Mouse (Mus musculus) liver, adult 2 months (tissue): Measurements from ENCODE around the gene Olfr1255. TPM values are rescaled to one million over a fixed set of nuclear protein-coding genes. Genes with fewer than 3 reads are reported as not detected.

Experiments
- DNase-seq: peaks from one replicate; pipeline ENCODE4 v3.0.0-alpha.2; 2011; ENCODE audit warnings: low read depth, low spot score; ENCODE audit errors: extremely low read depth
- H3K27ac ChIP-seq: fragments of 200-500 bp; replicated peaks from 2 replicates; pipeline ENCODE4 v1.5.1; 2012; ENCODE audit warnings: low read depth, mild to moderate bottlenecking, control low read depth, inconsistent platforms, low read length; ENCODE audit not compliant: insufficient read depth
- H3K27me3 ChIP-seq: fragments of 200-500 bp; 2 replicates; pipeline ENCODE4 v1.6.1; 2012; ENCODE audit warnings: mild to moderate bottlenecking, moderate library complexity, low read length, inconsistent platforms; ENCODE audit not compliant: control insufficient read depth, insufficient read depth
- H3K36me3 ChIP-seq: fragments of 200-500 bp; 2 replicates; pipeline ENCODE4 v1.6.1; 2012; ENCODE audit warnings: low read length, inconsistent platforms; ENCODE audit not compliant: control insufficient read depth, insufficient read depth
- H3K4me1 ChIP-seq: fragments of 200-500 bp; 2 replicates; pipeline ENCODE4 v1.6.1; 2011; ENCODE audit warnings: low read length; ENCODE audit not compliant: control insufficient read depth, insufficient read depth
- H3K4me3 ChIP-seq: fragments of 200-500 bp; 2 replicates; pipeline ENCODE4 v1.5.1; 2011; ENCODE audit warnings: low read depth, mild to moderate bottlenecking, control low read depth, low read length, moderate library complexity; ENCODE audit not compliant: insufficient read depth
- H3K79me2 ChIP-seq: fragments of 200-500 bp; 2 replicates; pipeline ENCODE4 v1.6.1; 2012; ENCODE audit warnings: inconsistent platforms, mild to moderate bottlenecking, low read length, moderate library complexity; ENCODE audit not compliant: control insufficient read depth, insufficient read depth
- H3K9ac ChIP-seq: fragments of 200-500 bp; 2 replicates; pipeline ENCODE4 v1.6.1; 2012; ENCODE audit warnings: low read depth, mild to moderate bottlenecking, control low read depth, inconsistent platforms, low read length
- CTCF ChIP-seq: fragments of 200-500 bp; IDR thresholded peaks from 2 replicates; pipeline ENCODE4 v1.5.1; 2011; ENCODE audit warnings: low read depth, low read length, control low read depth
- POLR2A ChIP-seq: fragments of 200-500 bp; IDR thresholded peaks from 2 replicates; pipeline ENCODE4 v1.6.1; 2011; ENCODE audit warnings: low read length, control low read depth; ENCODE audit not compliant: insufficient read depth; ENCODE audit errors: extremely low read depth
- WGBS: fragments of 180-500 bp; shearing (Covaris S2); methylation state at CpG from one replicate; pipeline ENCODE4 v1.1.7; 2018; 5-methylcytosine and 5-hydroxymethylcytosine counted together
- polyA plus RNA-seq: library from polyadenylated mRNA; depleted of rRNA; stranded (reverse); fragments of >200 nt; gene quantifications from 2 replicates; pipeline ENCODE4 v1.2.3, GENCODE M21; 2012; rRNA removed
- total RNA-seq: library from RNA; depleted of rRNA; stranded (reverse); fragments of >200 nt; gene quantifications from 2 replicates; pipeline ENCODE4 v1.2.3, GENCODE M21; 2014; rRNA removed

Gene Olfr1255
- total and polyA plus RNA-seq, 2 experiments: not detected

DNA sequence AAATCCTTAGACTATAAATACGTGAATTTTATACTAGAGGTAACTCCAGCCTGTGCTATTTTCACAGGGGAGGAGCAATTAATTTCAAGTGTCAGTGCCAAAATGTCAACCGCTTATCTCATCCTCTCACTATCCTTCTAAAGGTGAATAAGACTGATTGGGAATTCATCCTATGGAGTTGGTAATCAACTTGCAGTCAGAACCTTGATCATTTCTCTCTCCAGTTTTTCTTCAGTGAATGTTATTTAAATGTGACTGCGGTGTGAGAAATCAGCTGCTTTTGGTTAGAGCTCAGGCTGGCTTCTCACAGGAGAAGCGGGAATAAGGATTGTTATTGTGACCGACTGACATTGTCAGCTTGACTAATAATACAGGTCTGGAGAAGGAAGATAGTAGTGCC is 36.3 kb downstream of the Olfr1255 start, which contains the start of gene Olfr48:
TSS of gene Olfr48 (minus strand) at position 101 of the 400 bp plus-strand sequence.
- no peak within 1 kb of the TSS for H3K4me3 ChIP-seq
- 81% methylated on average over 5 of the region's 5 CpGs for WGBS

DNA sequence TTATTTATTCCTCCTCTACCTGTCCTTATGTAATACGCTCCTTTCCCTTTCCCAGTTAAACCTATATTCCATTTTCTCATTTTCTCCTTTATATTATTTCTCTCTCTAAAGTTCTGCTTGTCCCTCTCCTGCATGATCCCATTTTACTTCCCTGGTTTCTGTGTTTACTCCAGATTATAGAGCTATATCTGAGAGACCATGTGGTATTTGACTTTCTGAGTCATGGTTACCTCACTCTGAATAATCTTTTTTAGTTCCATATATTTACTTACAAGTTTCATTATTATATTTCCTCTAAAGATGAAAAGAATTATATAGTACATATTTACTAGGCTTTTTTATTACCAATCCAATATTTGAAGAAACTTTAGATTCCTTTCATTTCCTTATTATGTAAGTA is 37.4 kb downstream of the Olfr1255 start:
- Histone ChIP-seq H3K36me3 (no peaks in the 10 kb centered on the region), H3K9ac (no peak overlapping the region), H3K79me2 (no peaks in the 10 kb centered on the region), H3K27ac (no peak overlapping the region), H3K27me3 (no peaks in the 10 kb centered on the region), H3K4me1 (no peaks in the 10 kb centered on the region), H3K4me3 (no peak overlapping the region)
- TF ChIP-seq CTCF: no peak
- no peak for TF ChIP-seq POLR2A
- WGBS: 90% methylated on average over 1 of the region's 1 CpGs
- no peak for DNase-seq

More for the DNA sequence above, 36.3 kb downstream of the Olfr1255 start, which contains the start of gene Olfr48:
- no peaks in the 10 kb centered on the region for H3K4me1 ChIP-seq
- no peak within 1 kb of the TSS for H3K27ac ChIP-seq
- no peaks in the 10 kb centered on the region for H3K27me3 ChIP-seq
- DNase-seq: no peak
- H3K79me2 ChIP-seq: no peaks in the 10 kb centered on the region
- H3K36me3 ChIP-seq: no peaks in the 10 kb centered on the region
- TF ChIP-seq CTCF (no peak), POLR2A (no peak)
- H3K9ac ChIP-seq: no peak within 1 kb of the TSS

Other genes with a start within 250 kb of the Olfr1255 start
- not detected in 2 replicates for gene Olfr1245, start 233.6 kb upstream of the Olfr1255 start, total RNA-seq
- not detected in 2 replicates for gene Olfr1245, start 233.6 kb upstream of the Olfr1255 start, polyA plus RNA-seq
- gene Olfr1246, start 218.9 kb upstream of the Olfr1255 start, total RNA-seq: not detected in 2 replicates
- gene Olfr1246, start 218.9 kb upstream of the Olfr1255 start, polyA plus RNA-seq: not detected in 2 replicates
- not detected in 2 replicates for gene Olfr1247, start 197.9 kb upstream of the Olfr1255 start, total RNA-seq
- not detected in 2 replicates for gene Olfr1247, start 197.9 kb upstream of the Olfr1255 start, polyA plus RNA-seq
- gene Olfr1248, start 193.8 kb upstream of the Olfr1255 start, total RNA-seq: not detected in 2 replicates
- not detected in 2 replicates for gene Olfr1248, start 193.8 kb upstream of the Olfr1255 start, polyA plus RNA-seq
- not detected in 2 replicates for gene Olfr1249, start 177.1 kb upstream of the Olfr1255 start, total RNA-seq
- not detected in 2 replicates for gene Olfr1249, start 177.1 kb upstream of the Olfr1255 start, polyA plus RNA-seq
- gene Olfr1250, start 150.6 kb upstream of the Olfr1255 start, total RNA-seq: not detected in 2 replicates
- gene Olfr1250, start 150.6 kb upstream of the Olfr1255 start, polyA plus RNA-seq: not detected in 2 replicates
- not detected in 2 replicates for gene Olfr1251, start 140.1 kb upstream of the Olfr1255 start, total RNA-seq
- gene Olfr1251, start 140.1 kb upstream of the Olfr1255 start, polyA plus RNA-seq: not detected in 2 replicates
- gene Olfr1252, start 87.0 kb upstream of the Olfr1255 start, total RNA-seq: not detected in 2 replicates
- not detected in 2 replicates for gene Olfr1252, start 87.0 kb upstream of the Olfr1255 start, polyA plus RNA-seq
- gene Olfr1253, start 55.0 kb upstream of the Olfr1255 start, total RNA-seq: not detected in 2 replicates
- gene Olfr1253, start 55.0 kb upstream of the Olfr1255 start, polyA plus RNA-seq: not detected in 2 replicates
- not detected in 2 replicates for gene Olfr1254, start 18.4 kb upstream of the Olfr1255 start, total RNA-seq
- gene Olfr1254, start 18.4 kb upstream of the Olfr1255 start, polyA plus RNA-seq: not detected in 2 replicates
- not detected in 2 replicates for gene Olfr1256, start 29.5 kb downstream of the Olfr1255 start, total RNA-seq
- gene Olfr1256, start 29.5 kb downstream of the Olfr1255 start, polyA plus RNA-seq: not detected in 2 replicates
- not detected in 2 replicates for gene Olfr48, start 36.2 kb downstream of the Olfr1255 start, total RNA-seq
- not detected in 2 replicates for gene Olfr48, start 36.2 kb downstream of the Olfr1255 start, polyA plus RNA-seq
- not detected in 2 replicates for gene Olfr1257, start 66.4 kb downstream of the Olfr1255 start, total RNA-seq
- gene Olfr1257, start 66.4 kb downstream of the Olfr1255 start, polyA plus RNA-seq: not detected in 2 replicates
- not detected in 2 replicates for gene Olfr1258, start 115.3 kb downstream of the Olfr1255 start, total RNA-seq
- not detected in 2 replicates for gene Olfr1258, start 115.3 kb downstream of the Olfr1255 start, polyA plus RNA-seq
- gene Olfr1259, start 136.6 kb downstream of the Olfr1255 start, total RNA-seq: not detected in 2 replicates
- gene Olfr1259, start 136.6 kb downstream of the Olfr1255 start, polyA plus RNA-seq: not detected in 2 replicates
- gene Olfr1260, start 162.3 kb downstream of the Olfr1255 start, total RNA-seq: not detected in 2 replicates
- not detected in 2 replicates for gene Olfr1260, start 162.3 kb downstream of the Olfr1255 start, polyA plus RNA-seq
- gene Olfr1261, start 179.2 kb downstream of the Olfr1255 start, total RNA-seq: not detected in 2 replicates
- not detected in 2 replicates for gene Olfr1261, start 179.2 kb downstream of the Olfr1255 start, polyA plus RNA-seq
- gene Olfr1262, start 188.1 kb downstream of the Olfr1255 start, total RNA-seq: not detected in 2 replicates
- gene Olfr1262, start 188.1 kb downstream of the Olfr1255 start, polyA plus RNA-seq: not detected in 2 replicates
- gene Olfr1263, start 200.1 kb downstream of the Olfr1255 start, total RNA-seq: not detected in 2 replicates
- gene Olfr1263, start 200.1 kb downstream of the Olfr1255 start, polyA plus RNA-seq: not detected in 2 replicates
- gene Olfr1264, start 213.5 kb downstream of the Olfr1255 start, total RNA-seq: not detected in 2 replicates
- not detected in 2 replicates for gene Olfr1264, start 213.5 kb downstream of the Olfr1255 start, polyA plus RNA-seq
- gene Olfr1265, start 223.3 kb downstream of the Olfr1255 start, total RNA-seq: not detected in 2 replicates
- gene Olfr1265, start 223.3 kb downstream of the Olfr1255 start, polyA plus RNA-seq: not detected in 2 replicates